Mouse (Mus musculus): ENCODE results near the gene Hephl1. TPM values are rescaled to one million over a fixed set of nuclear protein-coding genes. Genes with fewer than 3 reads are reported as not detected.

Hephl1 gene
- polyA plus RNA-seq, 1 experiment from 2014 or later: not detected

DNA sequence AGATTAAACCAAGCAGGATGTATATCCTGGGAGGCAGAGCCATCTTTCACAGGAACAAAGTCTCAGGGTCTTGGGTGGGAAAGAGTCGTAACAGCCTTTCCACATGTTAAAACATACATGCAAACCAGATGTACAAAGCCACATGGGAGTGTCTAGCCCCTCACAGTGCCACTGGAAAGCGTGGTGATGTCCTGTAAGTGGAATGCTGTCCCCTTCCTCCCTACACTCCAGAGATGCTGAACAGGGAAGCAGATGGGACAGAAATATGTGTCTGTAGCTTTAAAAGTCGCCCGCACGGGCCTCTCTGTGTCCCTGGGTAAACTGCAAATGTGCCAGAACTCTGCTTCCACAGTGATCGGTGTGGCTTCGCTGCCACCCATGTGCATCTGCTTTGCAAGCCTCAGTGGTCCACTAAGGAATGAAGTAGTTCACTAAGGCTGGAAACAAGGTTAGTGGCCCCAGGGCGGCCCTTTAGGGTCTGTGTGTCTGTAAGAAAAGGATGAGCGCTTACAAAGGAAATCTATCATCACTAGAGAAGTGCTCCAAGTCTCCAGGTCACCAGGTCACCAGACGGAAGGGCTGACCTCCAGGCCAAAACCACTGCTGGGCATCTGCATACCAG, 108.1 kb downstream of the Hephl1 start:
- TF ChIP-seq CTCF (IDR thresholded peaks at IDR 0.05; ENCODE audit: low read depth): no peak
- no peak for TF ChIP-seq EP300 (optimal IDR thresholded peaks at IDR 0.05)
- Histone ChIP-seq H3K4me3 (ENCODE audit: low read depth, low read length) (no peak overlapping the region), H3K4me2 (replicated peaks; ENCODE audit: low read depth) (no peak overlapping the region), H3K27me3 (ENCODE audit: control insufficient read depth, insufficient read depth, low read length) (no peaks in the 10 kb centered on the region), H3K36me3 (ENCODE audit: control insufficient read depth, insufficient read depth, low read length) (peaks cover 5% of the 10 kb centered on the region), H3K9ac (ENCODE audit: low read length) (no peak overlapping the region), H3K27ac (replicated peaks) (no peak overlapping the region), H3K4me1 (replicated peaks; ENCODE audit: control insufficient read depth, insufficient read depth) (no peaks in the 10 kb centered on the region), H3K9me3 (ENCODE audit: control insufficient read depth, low read length) (no peaks in the 10 kb centered on the region)
- 66% methylated on average over 10 of the region's 10 CpGs for WGBS
- DNase-seq (ENCODE audit: low spot score): no peak
- no peak for ATAC-seq (ENCODE audit: low FRiP score, low TSS enrichment)

DNA sequence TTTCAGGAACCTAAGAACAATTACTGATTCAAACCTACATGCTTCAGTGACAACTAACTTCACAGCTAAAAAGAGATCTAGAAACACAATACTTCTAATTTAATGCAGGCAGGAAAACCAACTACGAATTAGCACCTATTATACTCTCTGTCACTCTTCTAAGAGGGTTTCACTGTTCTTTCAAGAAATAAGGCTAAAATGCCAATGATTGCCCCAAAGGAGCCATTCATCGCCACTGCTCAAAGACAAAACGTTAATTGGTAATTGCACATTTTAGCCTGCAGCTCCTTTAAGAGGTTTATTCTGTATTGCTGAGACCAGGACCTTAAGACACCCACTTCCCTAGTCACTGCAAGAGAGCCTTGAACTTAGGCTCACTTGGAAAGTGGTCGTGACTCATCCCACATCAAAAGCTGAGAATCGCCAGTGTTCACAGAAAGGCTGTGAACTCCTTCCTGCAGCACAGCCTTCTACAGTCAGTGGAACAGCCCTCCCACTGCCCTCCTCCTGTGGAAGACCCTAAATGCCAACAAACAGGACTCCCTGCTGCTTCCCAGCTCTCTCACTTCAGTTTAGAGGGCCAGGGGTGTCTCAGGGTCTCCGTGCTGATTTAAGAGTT, 108.8 kb downstream of the Hephl1 start:
- Histone ChIP-seq H3K27me3 (ENCODE audit: control insufficient read depth, insufficient read depth, low read length) (no peaks in the 10 kb centered on the region), H3K9ac (ENCODE audit: low read length) (no peak overlapping the region), H3K4me1 (replicated peaks; ENCODE audit: control insufficient read depth, insufficient read depth) (no peaks in the 10 kb centered on the region), H3K27ac (replicated peaks) (no peak overlapping the region), H3K36me3 (ENCODE audit: control insufficient read depth, insufficient read depth, low read length) (peaks cover 5% of the 10 kb centered on the region), H3K4me2 (replicated peaks; ENCODE audit: low read depth) (no peak overlapping the region), H3K9me3 (ENCODE audit: control insufficient read depth, low read length) (no peaks in the 10 kb centered on the region), H3K4me3 (ENCODE audit: low read depth, low read length) (no peak overlapping the region)
- no peak for TF ChIP-seq CTCF (IDR thresholded peaks at IDR 0.05; ENCODE audit: low read depth)
- TF ChIP-seq EP300 (optimal IDR thresholded peaks at IDR 0.05): no peak
- ATAC-seq (ENCODE audit: low FRiP score, low TSS enrichment) (no peak), DNase-seq (ENCODE audit: low spot score) (no peak)
- 64% methylated on average over 6 of the region's 6 CpGs for WGBS

Other genes with a start within 250 kb of the Hephl1 start
- gene Izumo1r, start 208.2 kb downstream of the Hephl1 start, polyA plus RNA-seq (2015; fragmentation: Nextera tagmentation; extraction: Ambion mirVana): 0.10 TPM in 1 of 2 replicates, not detected in the other
- gene Panx1, start 66.6 kb downstream of the Hephl1 start, polyA plus RNA-seq (2015; fragmentation: Nextera tagmentation; extraction: Ambion mirVana): 27.8 and 28.1 TPM in 2 replicates
- gene Vstm5, start 126.9 kb upstream of the Hephl1 start, polyA plus RNA-seq (2015; fragmentation: Nextera tagmentation; extraction: Ambion mirVana): 19.5 and 20.4 TPM in 2 replicates
- gene Med17, start 167.8 kb upstream of the Hephl1 start, polyA plus RNA-seq (2015; fragmentation: Nextera tagmentation; extraction: Ambion mirVana): 18.5 and 20.0 TPM in 2 replicates
- gene Taf1d, start 194.1 kb upstream of the Hephl1 start, polyA plus RNA-seq (2015; fragmentation: Nextera tagmentation; extraction: Ambion mirVana): 39.1 and 41.1 TPM in 2 replicates
- gene 4931406C07Rik, start 194.3 kb upstream of the Hephl1 start, polyA plus RNA-seq (2015; fragmentation: Nextera tagmentation; extraction: Ambion mirVana): 6.6 and 6.7 TPM in 2 replicates
- gene Cep295, start 245.7 kb upstream of the Hephl1 start, polyA plus RNA-seq (2015; fragmentation: Nextera tagmentation; extraction: Ambion mirVana): 4.4 and 4.6 TPM in 2 replicates